Mouse (Mus musculus) megakaryocyte, embryonic 14.5 days (primary cell): ENCODE measurements around the gene Cnmd.

ENCODE experiments used
- FLI1 ChIP-seq: IDR thresholded peaks from 2 replicates; pipeline ENCODE4 v1.6.1; 2012; ENCODE audit warnings: low read length, inconsistent platforms, mixed read lengths
- GATA1 ChIP-seq: IDR thresholded peaks from 3 replicates; pipeline ENCODE4 v1.6.1; 2012; ENCODE audit warnings: mixed read lengths, low read length, inconsistent platforms, borderline replicate concordance

DNA sequence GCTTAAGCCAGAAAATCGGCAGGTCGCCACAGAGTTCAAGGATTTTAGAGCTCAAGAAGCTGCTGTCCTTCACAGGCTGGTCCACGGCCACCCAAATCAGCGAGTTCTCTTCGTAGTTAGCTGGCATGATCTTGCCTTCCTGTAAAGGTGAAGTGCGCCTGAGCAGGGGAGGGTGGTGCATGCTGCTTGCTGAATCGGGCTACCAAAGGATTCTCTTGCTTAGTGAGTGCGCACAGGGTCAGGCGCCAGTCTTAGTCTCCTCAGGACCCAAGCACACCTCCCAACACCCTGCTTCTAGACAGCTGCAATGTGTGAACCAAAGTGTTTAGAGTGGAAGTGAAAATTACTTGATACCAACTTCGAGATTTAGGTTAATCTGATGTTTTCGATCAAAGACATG lies 16.6 kb downstream of the Cnmd start:
- TF ChIP-seq GATA1 (no peak), FLI1 (no peak)
